Comparison of ENCODE assay signal across 13 mouse cellular contexts in the genomic region with DNA sequence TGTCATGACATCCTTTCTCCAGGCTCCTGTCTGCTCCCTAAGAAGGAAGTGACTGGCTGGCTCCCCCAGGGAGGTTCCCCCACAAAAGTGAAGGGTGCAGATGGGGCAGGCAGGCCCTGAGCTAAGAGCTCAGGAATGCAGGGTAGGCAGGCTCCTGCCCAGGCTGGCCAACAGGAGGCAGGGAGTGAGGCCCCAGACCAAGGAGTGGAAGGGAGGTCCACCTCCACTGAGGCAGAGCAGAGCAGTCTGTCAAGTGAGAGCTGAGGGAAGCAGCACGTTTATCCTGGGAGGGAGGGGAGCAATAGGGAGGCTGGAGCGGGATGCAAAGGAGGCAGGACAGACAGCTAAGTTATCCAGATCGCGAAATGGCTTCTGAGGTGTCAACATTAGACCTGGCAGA. TPM values are rescaled to one million over a fixed set of nuclear protein-coding genes. Genes with fewer than 3 reads are reported as not detected.
DNase-seq lines count a peak whose midpoint lies in the region; ATAC-seq lines count a peak whose summit lies in the region.
"Had no signal": no experiment of that assay in that cellular context is flagged by ENCODE, and none has a peak within 500 bp of the region (broad histone marks: within the 10 kb centered on the region; RNA-seq: fewer than 3 reads in every experiment).

No protein-coding gene starts in this region.

- intact Hi-C loops in heart, postnatal 14 days (cut with DNase I): no loop called here

- peaks cover 10% of the 10 kb centered on the region for H3K36me3 ChIP-seq in heart, embryonic 12.5 days
- peaks cover 7% of the 10 kb centered on the region for H3K36me3 ChIP-seq in megakaryocyte, embryonic 14.5 days (replicated peaks; ENCODE audit: low read length)
- peaks cover 39% of the 10 kb centered on the region for H3K36me3 ChIP-seq in limb, embryonic 13.5 days

- H3K27ac ChIP-seq in heart, embryonic 12.5 days (ENCODE audit: poor library complexity, severe bottlenecking): peak overlapping the region; percentile 71
- H3K27ac ChIP-seq in brown adipose tissue, adult 24 weeks (replicated peaks; ENCODE audit: low read depth, low read length): peak overlapping the region; percentile 76
- H3K27ac ChIP-seq in limb, embryonic 13.5 days: peak overlapping the region; percentile 52; the same call in 1 of the 2 replicates

- no peaks in the 10 kb centered on the region for H3K9me3 ChIP-seq in heart, embryonic 12.5 days (replicated peaks)
- H3K9me3 ChIP-seq in megakaryocyte, embryonic 14.5 days: no peaks in the 10 kb centered on the region
- no peaks in the 10 kb centered on the region for H3K9me3 ChIP-seq in limb, embryonic 13.5 days

- H3K27me3 ChIP-seq in heart, embryonic 12.5 days (replicated peaks): no peaks in the 10 kb centered on the region
- peaks cover 10% of the 10 kb centered on the region for H3K27me3 ChIP-seq in megakaryocyte, embryonic 14.5 days (replicated peaks)
- no peaks in the 10 kb centered on the region for H3K27me3 ChIP-seq in limb, embryonic 13.5 days

- WGBS in heart, embryonic 12.5 days: 39% methylated on average over 4 of the region's 4 CpGs
- 58% methylated on average over 4 of the region's 4 CpGs for WGBS in limb, embryonic 13.5 days

- no peak for ATAC-seq in heart, embryonic 12.5 days (ENCODE audit: insufficient number of reproducible peaks, low FRiP score)
- ATAC-seq in megakaryocyte, adult 5-6 weeks (ENCODE audit: poor library complexity, severe bottlenecking): no peak
- no peak for ATAC-seq in limb, embryonic 13.5 days (ENCODE audit: low FRiP score, low read depth)
- ATAC-seq: activated CD4-positive, CD25-positive, alpha-beta regulatory T cell, adult 4 months had no signal

- H3K4me2 ChIP-seq in heart, embryonic 12.5 days: peak overlapping the region; percentile 49
- H3K4me2 ChIP-seq in limb, embryonic 13.5 days (replicated peaks): no peak overlapping the region

- peak overlapping the region; percentile 8; the same call in 1 of the 2 replicates for H3K9ac ChIP-seq in heart, embryonic 12.5 days
- H3K9ac ChIP-seq in limb, embryonic 13.5 days: no peak overlapping the region

- DNase-seq in heart, postnatal 14 days: no peak
- DNase-seq in thymus, postnatal 10 days (ENCODE audit: low spot score in 2 of 2): no peak
- no peak for DNase-seq in MN1 (ENCODE audit: low spot score)
- DNase-seq: cerebellum, postnatal 25 days; kidney, adult 11 months; liver; lung, postnatal 4 days had no signal

- H3K4me1 ChIP-seq in heart, embryonic 12.5 days (replicated peaks): peaks cover 82% of the 10 kb centered on the region
- H3K4me1 ChIP-seq in megakaryocyte, embryonic 14.5 days: peaks cover 66% of the 10 kb centered on the region
- H3K4me1 ChIP-seq in brown adipose tissue, adult 24 weeks (ENCODE audit: control insufficient read depth, insufficient read depth, insufficient read length, low read length): peaks cover 43% of the 10 kb centered on the region
- H3K4me1 ChIP-seq in limb, embryonic 13.5 days: peaks cover 58% of the 10 kb centered on the region

- no peak overlapping the region for H3K4me3 ChIP-seq in heart, embryonic 12.5 days
- H3K4me3 ChIP-seq in megakaryocyte, embryonic 14.5 days (replicated peaks): peak overlapping the region; percentile 53
- no peak overlapping the region for H3K4me3 ChIP-seq in brown adipose tissue, adult 24 weeks (ENCODE audit: insufficient read depth, low read depth, low read length)
- no peak overlapping the region for H3K4me3 ChIP-seq in limb, embryonic 13.5 days

RNA-seq across cellular contexts. Expression of gene Map7d1, which starts 5.5 kb away (rescaled TPM):
- polyA plus RNA-seq in heart, embryonic 12.5 days (2016; fragmentation: Nextera tagmentation; extraction: Ambion mirVana): 73.9 and 76.4 TPM in 2 replicates
- total RNA-seq in heart, postnatal 14 days (2021): 100 to 1,000 TPM; 242 to 246 TPM
- polyA plus RNA-seq in megakaryocyte, embryonic 14.5 days (2012; ENCODE audit: insufficient read depth, low replicate concordance): 90.9 and 105 TPM in 2 replicates
- total RNA-seq in megakaryocyte, adult 5-6 weeks (2015): 43.9 and 45.9 TPM in 2 replicates
- total RNA-seq in megakaryocyte, adult 5-6 weeks (2017): 60.7 and 71.3 TPM in 2 replicates
- polyA plus RNA-seq in brown adipose tissue, adult 24 weeks (2012; ENCODE audit: insufficient read depth, insufficient read length, missing spikeins): 27.0 and 28.4 TPM in 2 replicates
- 46.5 and 49.9 TPM in 2 replicates for polyA plus RNA-seq in limb, embryonic 13.5 days (2015; fragmentation: Nextera tagmentation; extraction: Ambion mirVana)

RNA-seq across cellular contexts. Expression of gene Trappc3, which starts 11.5 kb away (rescaled TPM):
- 68.0 and 68.7 TPM in 2 replicates for polyA plus RNA-seq in heart, embryonic 12.5 days (2016; fragmentation: Nextera tagmentation; extraction: Ambion mirVana)
- 10 to 100 TPM; 45.6 to 49.3 TPM for total RNA-seq in heart, postnatal 14 days (2021)
- 4.8 and 29.6 TPM in 2 replicates for polyA plus RNA-seq in megakaryocyte, embryonic 14.5 days (2012; ENCODE audit: insufficient read depth, low replicate concordance)
- total RNA-seq in megakaryocyte, adult 5-6 weeks (2015): 30.1 and 40.9 TPM in 2 replicates
- total RNA-seq in megakaryocyte, adult 5-6 weeks (2017): 56.3 and 58.6 TPM in 2 replicates
- 73.3 and 97.6 TPM in 2 replicates for polyA plus RNA-seq in brown adipose tissue, adult 24 weeks (2012; ENCODE audit: insufficient read depth, insufficient read length, missing spikeins)
- 124 and 126 TPM in 2 replicates for polyA plus RNA-seq in limb, embryonic 13.5 days (2015; fragmentation: Nextera tagmentation; extraction: Ambion mirVana)

RNA-seq across cellular contexts. Expression of gene Col8a2, which starts 35.9 kb away (rescaled TPM):
- polyA plus RNA-seq in heart, embryonic 12.5 days (2016; fragmentation: Nextera tagmentation; extraction: Ambion mirVana): 4.7 and 4.9 TPM in 2 replicates
- under 1 TPM; 0.79 to 0.85 TPM for total RNA-seq in heart, postnatal 14 days (2021)
- not detected in 2 replicates for polyA plus RNA-seq in megakaryocyte, embryonic 14.5 days (2012; ENCODE audit: insufficient read depth, low replicate concordance)
- total RNA-seq in megakaryocyte, adult 5-6 weeks (2015): not detected in 2 replicates
- total RNA-seq in megakaryocyte, adult 5-6 weeks (2017): not detected in 2 replicates
- not detected in 2 replicates for polyA plus RNA-seq in brown adipose tissue, adult 24 weeks (2012; ENCODE audit: insufficient read depth, insufficient read length, missing spikeins)
- polyA plus RNA-seq in limb, embryonic 13.5 days (2015; fragmentation: Nextera tagmentation; extraction: Ambion mirVana): 39.8 and 42.7 TPM in 2 replicates
- polyA plus RNA-seq: activated CD4-positive, CD25-positive, alpha-beta regulatory T cell, adult 4 months had no signal

RNA-seq across cellular contexts. Expression of gene Thrap3, which starts 48.1 kb away (rescaled TPM):
- polyA plus RNA-seq in heart, embryonic 12.5 days (2016; fragmentation: Nextera tagmentation; extraction: Ambion mirVana): 177 and 191 TPM in 2 replicates
- 100 to 1,000 TPM; 130 to 144 TPM for total RNA-seq in heart, postnatal 14 days (2021)
- 40.8 and 101 TPM in 2 replicates for polyA plus RNA-seq in megakaryocyte, embryonic 14.5 days (2012; ENCODE audit: insufficient read depth, low replicate concordance)
- 115 and 119 TPM in 2 replicates for total RNA-seq in megakaryocyte, adult 5-6 weeks (2015)
- 248 and 291 TPM in 2 replicates for total RNA-seq in megakaryocyte, adult 5-6 weeks (2017)
- 65.6 and 120 TPM in 2 replicates for polyA plus RNA-seq in brown adipose tissue, adult 24 weeks (2012; ENCODE audit: insufficient read depth, insufficient read length, missing spikeins)
- 251 and 256 TPM in 2 replicates for polyA plus RNA-seq in limb, embryonic 13.5 days (2015; fragmentation: Nextera tagmentation; extraction: Ambion mirVana)
